Mouse (Mus musculus): ENCODE data around the gene Cldn6.

GRCm38 (mm10) chr17:23654410-23654809 is 24.6 kb upstream of the Cldn6 start:
- TF ChIP-seq POLR2A (IDR thresholded peaks at IDR 0.05; ENCODE audit: low read depth, low read length) (no peak), CTCF (IDR thresholded peaks at IDR 0.05; ENCODE audit: extremely low read depth, insufficient read depth, insufficient read length, insufficient replicate concordance) (no peak)

Data from spleen, adult 2 months (tissue).